Mouse (Mus musculus): ENCODE measurements at regions not wholly inside any gene's neighbourhood (a gene's known extent, or its start where the extent isn't known, plus 50 kb on each side); places are given as distances from the start of the nearest gene placed in this dataset.

DNA sequence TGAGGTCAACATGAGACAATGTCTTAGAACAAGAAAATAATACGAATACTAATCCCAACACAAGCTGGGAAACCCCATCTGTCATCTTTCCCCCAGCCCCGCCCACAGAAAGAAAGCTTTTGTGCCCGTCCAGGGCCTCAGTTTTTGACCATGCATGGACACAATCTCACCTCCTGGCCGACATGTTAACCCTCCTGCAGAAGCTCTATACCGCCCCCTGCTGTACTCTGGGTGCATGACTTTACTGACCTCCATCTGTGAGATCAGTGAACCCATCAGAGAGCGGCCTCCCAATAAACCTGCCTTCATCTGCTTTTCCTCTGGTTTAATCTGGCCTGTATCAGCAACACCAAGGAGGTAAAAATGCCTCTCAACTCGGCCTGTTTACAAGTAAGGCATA lies 109.6 kb upstream of the Tbc1d5 start:
- Histone ChIP-seq H3K9ac (ENCODE audit: low read depth, low read length) (no peak overlapping the region), H3K36me3 (ENCODE audit: control insufficient read depth, insufficient read depth, low read length) (no peaks in the 10 kb centered on the region), H3K4me1 (ENCODE audit: control insufficient read depth, insufficient read depth, low read length) (no peaks in the 10 kb centered on the region), H3K4me3 (ENCODE audit: low read depth, low read length) (no peak overlapping the region), H3K4me2 (no peak overlapping the region), H3K9me3 (replicated peaks; ENCODE audit: control insufficient read depth, low read length) (no peaks in the 10 kb centered on the region), H3K27me3 (ENCODE audit: control insufficient read depth, insufficient read depth, low read length) (no peaks in the 10 kb centered on the region), H3K27ac (ENCODE audit: low read depth, low read length) (no peak overlapping the region)
- 77% methylated on average over 7 of the region's 7 CpGs for WGBS (ENCODE audit: insufficient replicate concordance)
- no peak for ATAC-seq (replicated peaks; ENCODE audit: insufficient number of reproducible peaks, low FRiP score, low TSS enrichment)

DNA sequence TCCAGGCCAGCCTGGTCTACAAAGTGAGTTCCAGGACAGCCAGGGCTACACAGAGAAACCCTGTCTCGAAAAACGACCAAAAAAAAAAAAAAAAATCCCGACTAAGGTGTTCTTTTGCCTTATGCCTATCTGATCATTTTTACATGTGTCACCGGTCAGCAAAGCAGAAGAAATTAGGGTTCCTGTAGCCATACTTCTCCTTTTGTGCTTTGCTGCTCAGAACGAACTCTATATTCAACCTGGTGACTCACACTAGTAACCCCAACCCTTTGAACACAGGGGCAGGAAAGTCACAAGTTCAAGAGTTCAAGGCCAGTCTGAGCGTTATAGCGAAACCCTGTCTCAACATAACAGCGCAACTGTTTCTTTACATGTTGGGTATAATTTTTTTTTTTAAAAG lies 108.7 kb upstream of the Tbc1d5 start:
- no peaks in the 10 kb centered on the region for H3K27me3 ChIP-seq (ENCODE audit: control insufficient read depth, insufficient read depth, low read length)
- H3K4me1 ChIP-seq (ENCODE audit: control insufficient read depth, insufficient read depth, low read length), result no peaks in the 10 kb centered on the region
- no peaks in the 10 kb centered on the region for H3K9me3 ChIP-seq (replicated peaks; ENCODE audit: control insufficient read depth, low read length)
- ATAC-seq (replicated peaks; ENCODE audit: insufficient number of reproducible peaks, low FRiP score, low TSS enrichment), result no peak
- no peak overlapping the region for H3K4me2 ChIP-seq
- H3K9ac ChIP-seq (ENCODE audit: low read depth, low read length), result no peak overlapping the region
- no peak overlapping the region for H3K4me3 ChIP-seq (ENCODE audit: low read depth, low read length)
- no peak overlapping the region for H3K27ac ChIP-seq (ENCODE audit: low read depth, low read length)
- 80% methylated on average over 8 of the region's 8 CpGs for WGBS (ENCODE audit: insufficient replicate concordance)
- H3K36me3 ChIP-seq (ENCODE audit: control insufficient read depth, insufficient read depth, low read length), result no peaks in the 10 kb centered on the region

GRCm38 (mm10) chr17:51285362-51285761 lies 106.2 kb upstream of the Tbc1d5 start:
- no peak overlapping the region for H3K4me3 ChIP-seq (ENCODE audit: low read depth, low read length)
- H3K4me2 ChIP-seq, result no peak overlapping the region
- no peak overlapping the region for H3K9ac ChIP-seq (ENCODE audit: low read depth, low read length)
- ATAC-seq (replicated peaks; ENCODE audit: insufficient number of reproducible peaks, low FRiP score, low TSS enrichment), result no peak
- no peaks in the 10 kb centered on the region for H3K36me3 ChIP-seq (ENCODE audit: control insufficient read depth, insufficient read depth, low read length)
- WGBS (ENCODE audit: insufficient replicate concordance), result 68% methylated on average over 5 of the region's 5 CpGs
- no peaks in the 10 kb centered on the region for H3K9me3 ChIP-seq (replicated peaks; ENCODE audit: control insufficient read depth, low read length)
- no peak overlapping the region for H3K27ac ChIP-seq (ENCODE audit: low read depth, low read length)
- no peaks in the 10 kb centered on the region for H3K27me3 ChIP-seq (ENCODE audit: control insufficient read depth, insufficient read depth, low read length)
- no peaks in the 10 kb centered on the region for H3K4me1 ChIP-seq (ENCODE audit: control insufficient read depth, insufficient read depth, low read length)

GRCm38 (mm10) chr17:51278771-51279170 lies 99.6 kb upstream of the Tbc1d5 start:
- no peak overlapping the region for H3K27ac ChIP-seq (ENCODE audit: low read depth, low read length)
- H3K4me3 ChIP-seq (ENCODE audit: low read depth, low read length), result no peak overlapping the region
- no peak for ATAC-seq (replicated peaks; ENCODE audit: insufficient number of reproducible peaks, low FRiP score, low TSS enrichment)
- no peak overlapping the region for H3K4me2 ChIP-seq
- WGBS (ENCODE audit: insufficient replicate concordance), result 70% methylated on average over 7 of the region's 7 CpGs
- H3K27me3 ChIP-seq (ENCODE audit: control insufficient read depth, insufficient read depth, low read length), result no peaks in the 10 kb centered on the region
- no peaks in the 10 kb centered on the region for H3K4me1 ChIP-seq (ENCODE audit: control insufficient read depth, insufficient read depth, low read length)
- no peaks in the 10 kb centered on the region for H3K9me3 ChIP-seq (replicated peaks; ENCODE audit: control insufficient read depth, low read length)
- no peak overlapping the region for H3K9ac ChIP-seq (ENCODE audit: low read depth, low read length)
- no peaks in the 10 kb centered on the region for H3K36me3 ChIP-seq (ENCODE audit: control insufficient read depth, insufficient read depth, low read length)

- 72% methylated on average over 2 of the region's 2 CpGs for WGBS (ENCODE audit: insufficient replicate concordance)
Observed at GRCm38 (mm10) chr17:51278094-51278493, 98.9 kb upstream of the Tbc1d5 start.

GRCm38 (mm10) chr17:51277161-51277560 lies 98.0 kb upstream of the Tbc1d5 start:
- Histone ChIP-seq H3K4me3 (ENCODE audit: low read depth, low read length) (no peak overlapping the region), H3K4me1 (ENCODE audit: control insufficient read depth, insufficient read depth, low read length) (no peaks in the 10 kb centered on the region), H3K9ac (ENCODE audit: low read depth, low read length) (no peak overlapping the region), H3K4me2 (no peak overlapping the region), H3K27me3 (ENCODE audit: control insufficient read depth, insufficient read depth, low read length) (no peaks in the 10 kb centered on the region), H3K36me3 (ENCODE audit: control insufficient read depth, insufficient read depth, low read length) (no peaks in the 10 kb centered on the region), H3K27ac (ENCODE audit: low read depth, low read length) (no peak overlapping the region), H3K9me3 (replicated peaks; ENCODE audit: control insufficient read depth, low read length) (no peaks in the 10 kb centered on the region)
- ATAC-seq (replicated peaks; ENCODE audit: insufficient number of reproducible peaks, low FRiP score, low TSS enrichment), result no peak

More at GRCm38 (mm10) chr17:51278094-51278493, 98.9 kb upstream of the Tbc1d5 start:
- no peaks in the 10 kb centered on the region for H3K4me1 ChIP-seq (ENCODE audit: control insufficient read depth, insufficient read depth, low read length)
- no peak overlapping the region for H3K4me3 ChIP-seq (ENCODE audit: low read depth, low read length)
- no peak overlapping the region for H3K4me2 ChIP-seq
- no peak overlapping the region for H3K9ac ChIP-seq (ENCODE audit: low read depth, low read length)
- no peaks in the 10 kb centered on the region for H3K9me3 ChIP-seq (replicated peaks; ENCODE audit: control insufficient read depth, low read length)
- no peak overlapping the region for H3K27ac ChIP-seq (ENCODE audit: low read depth, low read length)
- no peaks in the 10 kb centered on the region for H3K27me3 ChIP-seq (ENCODE audit: control insufficient read depth, insufficient read depth, low read length)
- H3K36me3 ChIP-seq (ENCODE audit: control insufficient read depth, insufficient read depth, low read length), result no peaks in the 10 kb centered on the region
- no peak for ATAC-seq (replicated peaks; ENCODE audit: insufficient number of reproducible peaks, low FRiP score, low TSS enrichment)

DNA sequence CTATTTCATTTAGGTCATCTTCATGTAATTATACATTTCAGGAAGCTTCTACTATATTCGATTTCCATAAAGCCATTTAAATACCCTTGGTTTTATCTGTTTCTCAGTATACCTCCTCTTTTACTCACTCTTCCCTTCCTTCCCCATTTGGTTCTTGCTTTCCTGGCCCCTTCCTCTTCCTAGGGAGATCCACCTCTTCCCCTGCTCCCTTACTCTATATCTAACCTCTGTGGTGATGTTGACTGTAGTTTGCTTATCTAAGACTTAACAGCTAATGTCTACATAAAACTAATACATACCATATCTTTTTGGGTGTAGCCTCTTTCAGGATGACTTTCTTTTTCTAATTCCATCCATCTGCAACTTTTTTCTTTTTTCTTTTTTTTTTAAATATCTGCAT lies 92.9 kb upstream of the Tbc1d5 start:
- no peaks in the 10 kb centered on the region for H3K27me3 ChIP-seq (ENCODE audit: control insufficient read depth, insufficient read depth, low read length)
- 65% methylated on average over 1 of the region's 1 CpGs for WGBS (ENCODE audit: insufficient replicate concordance)
- H3K4me2 ChIP-seq, result no peak overlapping the region
- ATAC-seq (replicated peaks; ENCODE audit: insufficient number of reproducible peaks, low FRiP score, low TSS enrichment), result no peak
- H3K36me3 ChIP-seq (ENCODE audit: control insufficient read depth, insufficient read depth, low read length), result no peaks in the 10 kb centered on the region
- H3K4me1 ChIP-seq (ENCODE audit: control insufficient read depth, insufficient read depth, low read length), result no peaks in the 10 kb centered on the region
- no peak overlapping the region for H3K9ac ChIP-seq (ENCODE audit: low read depth, low read length)
- H3K4me3 ChIP-seq (ENCODE audit: low read depth, low read length), result no peak overlapping the region
- H3K27ac ChIP-seq (ENCODE audit: low read depth, low read length), result no peak overlapping the region
- H3K9me3 ChIP-seq (replicated peaks; ENCODE audit: control insufficient read depth, low read length), result no peaks in the 10 kb centered on the region

DNA sequence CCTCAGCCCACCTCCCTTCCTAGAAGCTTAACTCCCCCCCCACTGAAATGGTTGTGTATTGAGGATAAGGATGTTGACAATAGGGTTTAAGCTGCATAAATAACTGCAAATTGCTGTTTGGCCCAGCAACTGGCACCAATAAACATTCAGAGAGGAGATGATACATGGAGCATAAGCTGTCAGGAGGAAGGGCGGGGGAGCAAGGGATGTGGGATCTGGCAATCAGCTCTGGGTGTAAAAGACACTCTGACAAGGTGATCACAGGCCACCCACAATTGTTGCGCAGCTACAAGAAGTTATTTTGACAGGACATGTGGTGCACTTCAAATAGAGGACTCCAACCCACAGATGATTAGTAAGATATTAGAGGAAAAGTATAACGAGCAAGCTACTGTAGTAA lies 83.8 kb upstream of the Tbc1d5 start:
- Histone ChIP-seq H3K9ac (ENCODE audit: low read depth, low read length) (no peak overlapping the region), H3K36me3 (ENCODE audit: control insufficient read depth, insufficient read depth, low read length) (no peaks in the 10 kb centered on the region), H3K4me1 (ENCODE audit: control insufficient read depth, insufficient read depth, low read length) (no peaks in the 10 kb centered on the region), H3K4me3 (ENCODE audit: low read depth, low read length) (no peak overlapping the region), H3K4me2 (no peak overlapping the region), H3K27ac (ENCODE audit: low read depth, low read length) (no peak overlapping the region), H3K27me3 (ENCODE audit: control insufficient read depth, insufficient read depth, low read length) (no peaks in the 10 kb centered on the region), H3K9me3 (replicated peaks; ENCODE audit: control insufficient read depth, low read length) (no peaks in the 10 kb centered on the region)
- ATAC-seq (replicated peaks; ENCODE audit: insufficient number of reproducible peaks, low FRiP score, low TSS enrichment), result no peak
- 65% methylated on average over 3 of the region's 3 CpGs for WGBS (ENCODE audit: insufficient replicate concordance)

- H3K4me3 ChIP-seq (ENCODE audit: low read depth, low read length), result no peak overlapping the region
- H3K27me3 ChIP-seq (ENCODE audit: control insufficient read depth, insufficient read depth, low read length), result no peaks in the 10 kb centered on the region
- no peak for ATAC-seq (replicated peaks; ENCODE audit: insufficient number of reproducible peaks, low FRiP score, low TSS enrichment)
- H3K9ac ChIP-seq (ENCODE audit: low read depth, low read length), result no peak overlapping the region
- no peaks in the 10 kb centered on the region for H3K36me3 ChIP-seq (ENCODE audit: control insufficient read depth, insufficient read depth, low read length)
- no peak overlapping the region for H3K4me2 ChIP-seq
- no peak overlapping the region for H3K27ac ChIP-seq (ENCODE audit: low read depth, low read length)
- no peaks in the 10 kb centered on the region for H3K9me3 ChIP-seq (replicated peaks; ENCODE audit: control insufficient read depth, low read length)
- H3K4me1 ChIP-seq (ENCODE audit: control insufficient read depth, insufficient read depth, low read length), result no peaks in the 10 kb centered on the region
Observed at GRCm38 (mm10) chr17:51262404-51262803, 83.3 kb upstream of the Tbc1d5 start.
